Mouse (Mus musculus): ENCODE results near the gene Map2k2. TPM values are rescaled to one million over a fixed set of nuclear protein-coding genes. Genes with fewer than 3 reads are reported as not detected.

The Map2k2 gene
- 100 to 1,000 TPM; 134 to 145 TPM for total RNA-seq (2023)

GRCm38 (mm10) chr10:81105565-81106112, at the start of gene Map2k2:
Gene Map2k2 (plus strand): TSS chr10:81105915.

GRCm38 (mm10) chr10:81059603-81060543, 45.8 kb upstream of the Map2k2 start, which contains the start of gene Sgta:
Gene Sgta (minus strand): TSS chr10:81060181.

GRCm38 (mm10) chr10:81069836-81070235, 35.9 kb upstream of the Map2k2 start, which contains the start of gene Thop1:
Gene Thop1 (plus strand): TSS chr10:81070035.

GRCm38 (mm10) chr10:81134966-81135681, 29.4 kb downstream of the Map2k2 start, which contains the start of gene Zbtb7a:
Gene Zbtb7a (plus strand): TSS chr10:81135220.

GRCm38 (mm10) chr10:81167200-81168086, 61.7 kb downstream of the Map2k2 start, which contains the start of gene Pias4:
Gene Pias4 (minus strand): TSS chr10:81167923.

GRCm38 (mm10) chr10:81176466-81177271, 71.0 kb downstream of the Map2k2 start, which contains the start of gene Eef2:
Gene Eef2 (plus strand): TSS chr10:81176631.

GRCm38 (mm10) chr10:81182336-81183333, 76.9 kb downstream of the Map2k2 start, which contains the start of gene Dapk3:
Gene Dapk3 (plus strand): TSS chr10:81183005.

Other genes with a start within 250 kb of the Map2k2 start
- gene Tmprss9, start 234.1 kb upstream of the Map2k2 start, total RNA-seq (2023) = not detected
- 10 to 100 TPM; 58.6 to 63.8 TPM for gene Timm13, start 204.9 kb upstream of the Map2k2 start, total RNA-seq (2023)
- 10 to 100 TPM; 14.0 to 15.8 TPM for gene Lmnb2, start 187.7 kb upstream of the Map2k2 start, total RNA-seq (2023)
- gene Gadd45b, start 175.8 kb upstream of the Map2k2 start, total RNA-seq (2023) = 10 to 100 TPM; 21.4 to 31.5 TPM
- gene Gng7, start 91.0 kb upstream of the Map2k2 start, total RNA-seq (2023) = not detected
- gene Diras1, start 80.3 kb upstream of the Map2k2 start, total RNA-seq (2023) = not detected
- 10 to 100 TPM; 18.7 to 21.2 TPM for gene Slc39a3, start 68.5 kb upstream of the Map2k2 start, total RNA-seq (2023)
- gene Sgta, start 45.7 kb upstream of the Map2k2 start, total RNA-seq (2023) = 10 to 100 TPM; 47.1 to 52.0 TPM
- gene Thop1, start 35.9 kb upstream of the Map2k2 start, total RNA-seq (2023) = 10 to 100 TPM in 1 of 2 experiments, 1 to 10 TPM in 1; 9.4 to 11.5 TPM
- not detected for gene Creb3l3, start 7.0 kb upstream of the Map2k2 start, total RNA-seq (2023)
- 10 to 100 TPM; 75.0 to 78.0 TPM for gene Zbtb7a, start 29.3 kb downstream of the Map2k2 start, total RNA-seq (2023)
- 10 to 100 TPM; 37.2 to 43.2 TPM for gene Pias4, start 62.0 kb downstream of the Map2k2 start, total RNA-seq (2023)
- gene Eef2, start 70.7 kb downstream of the Map2k2 start, total RNA-seq (2023) = 1,000 to 10,000 TPM; 2,301 to 2,484 TPM
- gene Dapk3, start 77.1 kb downstream of the Map2k2 start, total RNA-seq (2023) = 10 to 100 TPM; 62.4 to 62.6 TPM
- gene 4930442H23Rik, start 77.9 kb downstream of the Map2k2 start, total RNA-seq (2023) = not detected
- gene Nmrk2, start 96.1 kb downstream of the Map2k2 start, total RNA-seq (2023) = not detected
- 1 to 10 TPM; 1.4 to 2.7 TPM for gene Atcay, start 124.9 kb downstream of the Map2k2 start, total RNA-seq (2023)
- gene Zfr2, start 127.2 kb downstream of the Map2k2 start, total RNA-seq (2023) = 1 to 10 TPM; 5.2 to 5.5 TPM
- 10 to 100 TPM; 16.0 to 20.8 TPM for gene Matk, start 147.0 kb downstream of the Map2k2 start, total RNA-seq (2023)
- gene Mrpl54, start 161.0 kb downstream of the Map2k2 start, total RNA-seq (2023) = 10 to 100 TPM; 78.6 to 84.0 TPM
- gene Apba3, start 161.0 kb downstream of the Map2k2 start, total RNA-seq (2023) = 10 to 100 TPM; 28.8 to 36.2 TPM
- 1 to 10 TPM; 4.2 to 5.8 TPM for gene Tjp3, start 185.7 kb downstream of the Map2k2 start, total RNA-seq (2023)
- 100 to 1,000 TPM; 104 to 118 TPM for gene Pip5k1c, start 187.0 kb downstream of the Map2k2 start, total RNA-seq (2023)
- gene Cactin, start 215.2 kb downstream of the Map2k2 start, total RNA-seq (2023) = 10 to 100 TPM; 48.1 to 49.9 TPM
- gene Tbxa2r, start 222.8 kb downstream of the Map2k2 start, total RNA-seq (2023) = 10 to 100 TPM; 30.0 to 30.7 TPM
- gene Gipc3, start 237.4 kb downstream of the Map2k2 start, total RNA-seq (2023) = not detected
- gene Hmg20b, start 244.6 kb downstream of the Map2k2 start, total RNA-seq (2023) = 10 to 100 TPM; 33.7 to 41.3 TPM

All from T-cell, adult 66 days (primary cell).